Mouse (Mus musculus) C2C12 (cell line): Measurements from ENCODE around the gene 4930578G10Rik. TPM values are rescaled to one million over a fixed set of nuclear protein-coding genes. Genes with fewer than 3 reads are reported as not detected.

ENCODE experiments used
- H3K27me3 ChIP-seq: one replicate; pipeline ENCODE4 v1.6.1; 2011; ENCODE audit not compliant: control insufficient read depth, insufficient read depth, insufficient read length
- H3K36me3 ChIP-seq: one replicate; pipeline ENCODE4 v1.6.1; 2011; ENCODE audit not compliant: control insufficient read depth, insufficient read depth
- H3K4me3 ChIP-seq: one replicate; pipeline ENCODE4 v1.5.1; 2011; ENCODE audit warnings: mild to moderate bottlenecking, control low read depth; ENCODE audit not compliant: poor library complexity, insufficient read depth, severe bottlenecking
- H3K79me2 ChIP-seq: one replicate; pipeline ENCODE4 v1.6.1; 2011; ENCODE audit not compliant: control insufficient read depth, insufficient read depth
- H3K79me3 ChIP-seq: one replicate; pipeline ENCODE4 v1.6.1; 2011; ENCODE audit warnings: low read depth, control low read depth
- H3ac ChIP-seq: one replicate; pipeline ENCODE3; 2011; ENCODE audit warnings: low read depth; ENCODE audit not compliant: control insufficient read depth, insufficient read length
- CEBPB ChIP-seq: IDR thresholded peaks from one replicate; pipeline ENCODE4 v1.6.1; 2011; ENCODE audit warnings: low read depth, mild to moderate bottlenecking, control low read depth, moderate library complexity
- CTCF ChIP-seq: IDR thresholded peaks from one replicate; pipeline ENCODE4 v1.5.1; 2011; ENCODE audit not compliant: control insufficient read depth, insufficient read depth, insufficient read length
- FOSL1 ChIP-seq: IDR thresholded peaks from one replicate; pipeline ENCODE4 v1.8.0; 2011; ENCODE audit warnings: mild to moderate bottlenecking, low read length; ENCODE audit not compliant: poor library complexity, insufficient read depth, severe bottlenecking
- MAX ChIP-seq: IDR thresholded peaks from one replicate; pipeline ENCODE4 v1.6.1; 2011; ENCODE audit warnings: mild to moderate bottlenecking, control low read depth
- MYOD1 ChIP-seq: IDR thresholded peaks from one replicate; pipeline ENCODE4 v1.6.1; 2011; ENCODE audit warnings: low read depth; ENCODE audit not compliant: control insufficient read depth, insufficient read length
- MYOG ChIP-seq: IDR thresholded peaks from one replicate; pipeline ENCODE4 v1.6.1; 2011; ENCODE audit not compliant: control insufficient read depth, insufficient read length; ENCODE audit errors: extremely low read depth
- USF1 ChIP-seq: IDR thresholded peaks from one replicate; pipeline ENCODE4 v1.6.1; 2011; ENCODE audit warnings: low read depth, mild to moderate bottlenecking, control low read depth, moderate library complexity
- polyA plus RNA-seq: library from polyadenylated mRNA; unstranded; fragments of >200 nt; fragmentation: generic; extraction: Trizol; gene quantifications from one replicate; pipeline ENCODE4 v1.2.1, GENCODE M21; 2012; ENCODE audit warnings: missing spikeins

Gene 4930578G10Rik
- polyA plus RNA-seq, 1 experiment: not detected

GRCm38 (mm10) chr4:42895118-42895517 is 159.8 kb downstream of the 4930578G10Rik start:
- no peak for TF ChIP-seq CEBPB
- no peak for TF ChIP-seq CTCF
- TF ChIP-seq MYOD1: no peak
- no peak for TF ChIP-seq USF1
- TF ChIP-seq MYOG: no peak
- no peak for TF ChIP-seq FOSL1
- TF ChIP-seq MAX: no peak
- H3K27me3 ChIP-seq: peaks cover 3% of the 10 kb centered on the region
- no peaks in the 10 kb centered on the region for H3K79me3 ChIP-seq

More at GRCm38 (mm10) chr4:42895118-42895517, 159.8 kb downstream of the 4930578G10Rik start:
- H3K36me3 ChIP-seq: no peaks in the 10 kb centered on the region
- H3K79me2 ChIP-seq: no peaks in the 10 kb centered on the region
- no peak overlapping the region for H3K4me3 ChIP-seq
- no peak overlapping the region for H3ac ChIP-seq

Other genes starting within 250 kb of the 4930578G10Rik start
- gene Fam205a2, start 207.4 kb upstream of the 4930578G10Rik start, polyA plus RNA-seq: not detected
- gene Gm10591, start 123.3 kb upstream of the 4930578G10Rik start, polyA plus RNA-seq: not detected
- gene Gm2564, start 105.8 kb upstream of the 4930578G10Rik start, polyA plus RNA-seq: not detected
- not detected for gene Ccl27b, start 80.3 kb upstream of the 4930578G10Rik start, polyA plus RNA-seq
- gene Il11ra2, start 73.7 kb upstream of the 4930578G10Rik start, polyA plus RNA-seq: not detected
- not detected for gene Ccl19, start 21.0 kb downstream of the 4930578G10Rik start, polyA plus RNA-seq
- not detected for gene Ccl21a, start 38.4 kb downstream of the 4930578G10Rik start, polyA plus RNA-seq
- not detected for gene Fam205a1, start 118.3 kb downstream of the 4930578G10Rik start, polyA plus RNA-seq
- not detected for gene Gm12394, start 121.2 kb downstream of the 4930578G10Rik start, polyA plus RNA-seq
- gene Fam205c, start 138.7 kb downstream of the 4930578G10Rik start, polyA plus RNA-seq: not detected
- not detected for gene Phf24, start 181.1 kb downstream of the 4930578G10Rik start, polyA plus RNA-seq
- gene Dnajb5, start 214.3 kb downstream of the 4930578G10Rik start, polyA plus RNA-seq: 5.3 TPM
- gene 1700022I11Rik, start 234.1 kb downstream of the 4930578G10Rik start, polyA plus RNA-seq: 0.48 TPM